Mouse (Mus musculus) CH12F3 (cell line): ENCODE measurements around the gene Carmil2.

ENCODE experiments used
- in situ Hi-C: fragments of 300-500 bp; cut with MboI; formaldehyde crosslinking; loops from 2 replicates; pipeline ENCODE4 v1.14.3; 2020; ENCODE audit warnings: low sequenced_read_pairs

Carmil2 gene

GRCm38 (mm10) chr8:105719637-105720036 is 33.6 kb downstream of the Carmil2 start:
- in situ Hi-C loops: loop anchor here (10.0 kb wide), 1 partner anchor 75 kb away; no protein-coding TSS in a partner anchor

GRCm38 (mm10) chr8:105722861-105723260 is 36.8 kb downstream of the Carmil2 start:
- in situ Hi-C loops: no loop called here

GRCm38 (mm10) chr8:105725726-105726125 is 39.7 kb downstream of the Carmil2 start:
- in situ Hi-C loops: no loop called here

- in situ Hi-C loops: no loop called here
Observed at GRCm38 (mm10) chr8:105727397-105728124, 41.5 kb downstream of the Carmil2 start.

GRCm38 (mm10) chr8:105732186-105732585 is 46.1 kb downstream of the Carmil2 start:
- in situ Hi-C loops: no loop called here

GRCm38 (mm10) chr8:105739216-105739615 is 53.1 kb downstream of the Carmil2 start:
- in situ Hi-C loops: no loop called here

GRCm38 (mm10) chr8:105743301-105743700 is 57.2 kb downstream of the Carmil2 start:
- in situ Hi-C loops: no loop called here
